Mouse (Mus musculus) hindbrain, embryonic 16.5 days (tissue): ENCODE results near the gene Galk2. TPM values are rescaled to one million over a fixed set of nuclear protein-coding genes. Genes with fewer than 3 reads are reported as not detected.

Experiments
- ATAC-seq: fragments of 200-750 bp; cut with Nextera tagmentation; 2 replicates; pipeline ENCODE4 v1.8.0; 2017; ENCODE audit warnings: moderate TSS enrichment, moderate library complexity
- H3K27ac ChIP-seq: fragments of 300-500 bp; sonication (generic); 2 replicates; pipeline ENCODE4 v1.5.1; 2014; ENCODE audit warnings: low read depth, mild to moderate bottlenecking, control low read depth, low read length, moderate library complexity
- H3K27me3 ChIP-seq: fragments of 300-500 bp; sonication (generic); replicated peaks from 2 replicates; pipeline ENCODE4 v1.6.1; 2014; ENCODE audit warnings: low read length; ENCODE audit not compliant: control insufficient read depth, insufficient read depth
- H3K36me3 ChIP-seq: fragments of 300-500 bp; sonication (generic); 2 replicates; pipeline ENCODE4 v1.6.1; 2014; ENCODE audit warnings: mild to moderate bottlenecking, low read length, moderate library complexity, mixed read lengths; ENCODE audit not compliant: control insufficient read depth, insufficient read depth
- H3K4me1 ChIP-seq: fragments of 300-500 bp; sonication (generic); 2 replicates; pipeline ENCODE4 v1.6.1; 2014; ENCODE audit warnings: low read depth, low read length; ENCODE audit not compliant: control insufficient read depth, insufficient read depth
- H3K4me2 ChIP-seq: fragments of 300-500 bp; sonication (generic); 2 replicates; pipeline ENCODE4 v1.6.1; 2014; ENCODE audit warnings: mild to moderate bottlenecking, low read length, control low read depth, moderate library complexity
- H3K4me3 ChIP-seq: fragments of 300-500 bp; sonication (generic); 2 replicates; pipeline ENCODE4 v1.5.1; 2014; ENCODE audit warnings: mild to moderate bottlenecking, low read length, control low read depth, moderate library complexity
- H3K9ac ChIP-seq: fragments of 300-500 bp; sonication (generic); 2 replicates; pipeline ENCODE4 v1.6.1; 2014; ENCODE audit warnings: low read depth, mild to moderate bottlenecking, control low read depth, low read length, moderate library complexity
- H3K9me3 ChIP-seq: fragments of 300-500 bp; sonication (generic); 2 replicates; pipeline ENCODE4 v1.6.1; 2014; ENCODE audit warnings: mild to moderate bottlenecking, low read length, moderate library complexity; ENCODE audit not compliant: control insufficient read depth
- WGBS: fragments of 180-500 bp; shearing (Covaris S2); extraction: QIAGEN DNeasy Blood & Tissue Kit; methylation state at CpG from one replicate; pipeline ENCODE4 v1.1.7; 2014; 5-methylcytosine and 5-hydroxymethylcytosine counted together
- polyA plus RNA-seq: library from polyadenylated mRNA; unstranded; fragments of >200 nt; fragmentation: Nextera tagmentation; extraction: Ambion mirVana; gene quantifications from 2 replicates; pipeline ENCODE4 v1.2.1, GENCODE M21; 2015

Galk2 gene
- polyA plus RNA-seq, result 32.3 and 35.1 TPM in 2 replicates

DNA sequence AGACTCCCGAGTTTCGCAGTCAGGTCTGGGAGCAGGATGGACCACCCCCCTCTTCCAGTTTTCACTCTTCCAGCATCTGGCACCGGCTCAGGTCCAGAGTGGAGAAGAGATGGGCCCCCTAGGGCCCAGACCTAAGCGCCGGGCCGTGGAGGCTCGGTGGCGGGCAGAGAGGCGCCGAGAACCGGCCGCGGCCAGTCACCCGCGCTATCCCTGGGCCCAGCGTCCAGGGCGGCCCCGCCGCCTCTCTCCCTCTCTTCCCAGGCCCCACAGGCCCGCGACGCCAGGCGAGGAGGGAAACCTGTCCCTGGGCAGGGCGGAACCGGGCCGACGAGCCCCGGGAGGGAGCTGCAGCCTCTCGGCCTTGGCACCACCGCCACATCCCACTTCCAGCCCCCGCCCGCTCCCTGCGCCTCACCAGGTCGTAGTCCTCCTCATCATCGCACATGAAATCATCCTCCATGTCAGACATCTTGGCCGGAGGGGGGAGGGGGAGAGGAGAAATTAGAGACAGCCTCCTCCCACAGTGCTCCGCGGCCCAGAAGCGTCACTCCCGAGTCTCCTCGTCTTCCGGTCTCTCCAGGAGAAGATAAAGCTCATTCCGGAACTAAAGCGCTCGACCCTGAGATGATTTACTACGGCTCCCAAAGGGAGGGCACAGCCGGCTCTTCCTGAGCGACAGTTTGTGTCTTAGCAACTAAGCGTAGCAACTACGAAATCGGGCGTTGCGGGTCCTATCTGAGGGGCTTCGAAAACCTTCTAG, at the start of gene Galk2, which contains the start of gene Cops2:
Gene Galk2, plus strand, starts transcription at position 589 of the 760 bp plus-strand sequence.
Gene Cops2, minus strand, starts transcription at position 619 of the 760 bp plus-strand sequence.
- H3K4me1 ChIP-seq, result peaks cover 5% of the 10 kb centered on the region
- H3K27ac ChIP-seq, result peak within 1 kb of the TSS; percentile 82
- H3K27me3 ChIP-seq, result no peaks in the 10 kb centered on the region
- WGBS, result 1% methylated on average over 53 of the region's 54 CpGs
- peak; percentile 99 for ATAC-seq
- H3K9ac ChIP-seq, result peak within 1 kb of the TSS; percentile 99
- H3K9me3 ChIP-seq, result no peaks in the 10 kb centered on the region
- H3K4me2 ChIP-seq, result peak within 1 kb of the TSS; percentile 78
- H3K36me3 ChIP-seq, result no peaks in the 10 kb centered on the region
- H3K4me3 ChIP-seq, result peak within 1 kb of the TSS; percentile 98

DNA sequence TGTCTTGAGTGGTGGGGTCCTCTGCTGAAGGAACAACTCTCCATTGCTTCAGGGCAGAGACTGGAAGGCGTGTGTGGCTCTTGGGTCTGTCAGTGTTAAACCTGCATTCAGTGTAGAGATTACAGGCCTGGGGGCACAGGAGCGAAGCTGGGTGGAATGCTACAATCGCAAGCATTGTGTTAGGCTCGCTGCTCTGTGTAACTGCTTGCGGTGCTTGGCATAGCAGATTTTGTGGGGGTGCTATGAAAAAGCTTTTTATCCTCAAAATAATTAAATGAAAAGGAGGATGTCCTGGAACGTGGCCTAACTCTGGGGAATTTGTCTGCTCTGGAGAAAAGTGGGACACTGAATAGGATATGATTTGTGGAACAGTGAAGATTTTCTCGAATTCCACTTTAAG, 49.4 kb upstream of the Galk2 start:
- Histone ChIP-seq H3K4me1 (no peaks in the 10 kb centered on the region), H3K27ac (no peak overlapping the region), H3K4me3 (no peak overlapping the region), H3K36me3 (no peaks in the 10 kb centered on the region), H3K4me2 (no peak overlapping the region), H3K9me3 (peaks cover 2% of the 10 kb centered on the region; the same call in 1 of the 2 replicates), H3K27me3 (no peaks in the 10 kb centered on the region), H3K9ac (no peak overlapping the region)
- 78% methylated on average over 7 of the region's 7 CpGs for WGBS
- no peak for ATAC-seq

DNA sequence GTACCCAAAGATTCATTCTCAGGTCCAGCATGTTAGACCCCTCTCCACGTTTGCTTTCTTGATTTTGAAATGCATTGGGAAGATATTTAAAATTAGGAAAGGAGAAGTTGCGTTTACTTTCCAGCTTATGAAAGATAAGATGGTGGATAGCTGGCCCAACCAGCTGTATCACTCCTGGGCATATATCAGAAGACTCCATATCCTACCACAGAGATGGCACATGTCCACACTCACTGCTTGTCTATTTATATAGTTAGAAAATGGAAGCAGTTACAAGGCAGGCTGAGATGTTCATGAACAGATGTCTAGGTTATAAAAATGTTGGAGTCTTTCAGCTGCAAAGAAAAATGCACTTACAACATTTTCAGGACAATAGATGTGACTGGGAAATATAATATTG, 47.6 kb upstream of the Galk2 start:
- 79% methylated on average over 2 of the region's 2 CpGs for WGBS

GRCm38 (mm10) chr2:125813972-125814595, 44.8 kb upstream of the Galk2 start:
- Histone ChIP-seq H3K4me2 (no peak overlapping the region), H3K4me1 (no peaks in the 10 kb centered on the region), H3K36me3 (no peaks in the 10 kb centered on the region), H3K9me3 (no peaks in the 10 kb centered on the region), H3K9ac (no peak overlapping the region), H3K4me3 (no peak overlapping the region), H3K27me3 (no peaks in the 10 kb centered on the region), H3K27ac (no peak overlapping the region)
- no peak for ATAC-seq
- 80% methylated on average over 9 of the region's 9 CpGs for WGBS

More for the DNA sequence above, 47.6 kb upstream of the Galk2 start:
- ATAC-seq, result no peak
- Histone ChIP-seq H3K9me3 (no peaks in the 10 kb centered on the region), H3K4me3 (no peak overlapping the region), H3K4me2 (no peak overlapping the region), H3K36me3 (no peaks in the 10 kb centered on the region), H3K4me1 (no peaks in the 10 kb centered on the region), H3K27me3 (no peaks in the 10 kb centered on the region), H3K27ac (no peak overlapping the region), H3K9ac (no peak overlapping the region)

GRCm38 (mm10) chr2:125820397-125820796, 38.5 kb upstream of the Galk2 start:
- no peaks in the 10 kb centered on the region for H3K9me3 ChIP-seq
- H3K9ac ChIP-seq, result no peak overlapping the region
- no peak for ATAC-seq
- H3K27ac ChIP-seq, result no peak overlapping the region
- no peak overlapping the region for H3K4me2 ChIP-seq
- no peaks in the 10 kb centered on the region for H3K4me1 ChIP-seq
- WGBS, result 83% methylated on average over 4 of the region's 4 CpGs
- no peaks in the 10 kb centered on the region for H3K36me3 ChIP-seq
- no peak overlapping the region for H3K4me3 ChIP-seq
- H3K27me3 ChIP-seq, result no peaks in the 10 kb centered on the region

DNA sequence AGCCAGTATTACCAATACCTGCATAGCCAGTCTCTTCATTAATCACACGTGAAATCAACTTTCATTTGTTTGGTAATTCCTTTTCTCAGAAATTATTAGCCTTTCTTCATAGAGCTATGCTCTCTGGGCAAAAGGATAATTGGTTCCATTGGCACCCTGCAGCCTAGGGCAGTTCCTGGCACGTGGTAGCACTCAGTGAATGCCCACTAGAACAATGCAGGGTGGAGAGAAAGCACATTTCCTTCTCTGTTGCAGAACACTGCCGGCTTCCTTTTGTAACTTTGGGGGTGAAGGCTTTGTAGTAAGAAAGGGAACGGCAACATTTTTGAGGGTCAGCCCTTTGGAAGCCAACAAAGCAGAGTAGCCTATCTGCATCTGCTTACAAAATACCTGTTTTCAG, 32.7 kb upstream of the Galk2 start:
- H3K36me3 ChIP-seq, result peaks cover 6% of the 10 kb centered on the region; the same call in 1 of the 2 replicates
- WGBS, result 41% methylated on average over 4 of the region's 4 CpGs
- no peak overlapping the region for H3K9ac ChIP-seq
- H3K4me1 ChIP-seq, result no peaks in the 10 kb centered on the region
- H3K27ac ChIP-seq, result no peak overlapping the region
- no peak overlapping the region for H3K4me2 ChIP-seq
- H3K9me3 ChIP-seq, result no peaks in the 10 kb centered on the region
- ATAC-seq, result no peak
- H3K27me3 ChIP-seq, result no peaks in the 10 kb centered on the region
- H3K4me3 ChIP-seq, result no peak overlapping the region

DNA sequence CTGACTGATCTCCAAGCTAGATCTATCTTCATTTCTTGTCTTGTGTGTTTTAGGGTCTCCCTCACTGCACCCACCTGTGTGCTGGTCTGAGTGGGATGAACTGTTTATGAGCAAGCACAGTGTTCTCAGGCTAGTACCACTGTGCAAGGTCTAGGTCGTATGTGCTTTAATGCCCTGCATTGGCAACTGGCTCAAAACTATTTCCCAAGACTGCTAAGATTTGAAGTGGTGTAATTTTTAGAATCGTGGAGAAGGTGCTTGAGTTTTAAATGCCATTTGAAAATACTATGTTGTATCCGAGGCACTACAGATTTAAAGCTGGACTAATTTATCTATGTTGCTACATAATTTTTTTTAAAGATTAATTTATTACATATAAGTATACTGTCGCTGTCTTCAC, 31.0 kb upstream of the Galk2 start:
- no peak for ATAC-seq
- Histone ChIP-seq H3K9me3 (no peaks in the 10 kb centered on the region), H3K27ac (no peak overlapping the region), H3K4me1 (no peaks in the 10 kb centered on the region), H3K36me3 (peaks cover 14% of the 10 kb centered on the region), H3K4me2 (no peak overlapping the region), H3K9ac (no peak overlapping the region), H3K27me3 (no peaks in the 10 kb centered on the region), H3K4me3 (no peak overlapping the region)
- 89% methylated on average over 4 of the region's 4 CpGs for WGBS

DNA sequence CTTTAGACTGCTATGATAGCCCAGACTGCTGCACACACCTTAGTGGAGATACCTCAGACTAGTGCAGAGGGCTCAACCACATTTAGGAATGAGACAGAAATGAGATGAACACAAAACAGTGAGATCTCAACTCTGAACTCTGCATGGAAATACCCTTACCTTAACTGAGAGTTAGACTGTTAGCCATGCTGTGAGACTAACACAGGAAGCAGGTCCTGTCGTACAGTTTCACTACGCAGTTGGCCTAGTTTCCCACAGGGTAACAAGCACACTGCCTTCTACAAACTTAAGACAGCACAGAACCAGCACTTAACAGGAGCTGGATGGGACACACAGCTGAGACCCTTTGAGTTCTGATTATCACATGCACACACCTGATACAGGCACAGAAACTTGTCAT, 29.0 kb upstream of the Galk2 start:
- Histone ChIP-seq H3K4me2 (no peak overlapping the region), H3K27ac (no peak overlapping the region), H3K9me3 (no peaks in the 10 kb centered on the region), H3K4me3 (no peak overlapping the region), H3K27me3 (no peaks in the 10 kb centered on the region), H3K4me1 (no peaks in the 10 kb centered on the region), H3K9ac (no peak overlapping the region), H3K36me3 (peaks cover 24% of the 10 kb centered on the region)
- 88% methylated on average over 2 of the region's 2 CpGs for WGBS
- ATAC-seq, result no peak

DNA sequence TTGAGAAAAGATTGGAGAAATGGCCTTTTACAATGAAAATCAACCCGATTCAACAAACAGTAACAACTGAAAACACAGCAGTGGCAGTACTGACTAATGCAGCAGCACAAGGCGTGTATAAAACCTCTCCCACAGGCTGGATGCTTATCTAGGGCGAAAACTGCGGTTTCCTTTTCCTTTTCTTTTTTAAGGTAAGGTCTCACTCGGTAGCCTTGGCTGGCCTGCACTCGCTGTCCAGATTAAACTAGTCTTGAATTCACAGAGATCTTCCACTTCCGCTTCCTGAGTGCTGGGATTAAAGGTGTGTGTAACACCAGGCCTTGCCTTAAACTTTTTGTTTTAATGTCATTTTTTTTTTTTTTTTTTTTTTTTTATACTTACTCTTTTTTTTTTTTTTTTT, 20.8 kb upstream of the Galk2 start:
- peaks cover 41% of the 10 kb centered on the region for H3K36me3 ChIP-seq
- no peak overlapping the region for H3K9ac ChIP-seq
- 97% methylated on average over 7 of the region's 7 CpGs for WGBS

More for the DNA sequence above, 20.8 kb upstream of the Galk2 start:
- H3K27ac ChIP-seq, result no peak overlapping the region
- no peak overlapping the region for H3K4me2 ChIP-seq
- ATAC-seq, result no peak
- H3K4me1 ChIP-seq, result no peaks in the 10 kb centered on the region
- H3K27me3 ChIP-seq, result no peaks in the 10 kb centered on the region
- H3K4me3 ChIP-seq, result no peak overlapping the region
- no peaks in the 10 kb centered on the region for H3K9me3 ChIP-seq
